Mouse (Mus musculus): ENCODE measurements around the gene Stx1a. TPM values are rescaled to one million over a fixed set of nuclear protein-coding genes. Genes with fewer than 3 reads are reported as not detected.

Gene Stx1a
- polyA plus RNA-seq, 1 experiment from 2014 or later, result 13.5 TPM

- no peak overlapping the region for H3K27ac ChIP-seq (ENCODE audit: low read depth, low read length)
- no peak overlapping the region for H3K4me2 ChIP-seq (replicated peaks; ENCODE audit: low read depth, low read length)
- 92% methylated on average over 5 of the region's 5 CpGs for WGBS
- no peak for ATAC-seq (ENCODE audit: low FRiP score, low TSS enrichment)
- H3K9ac ChIP-seq (ENCODE audit: low read depth, low read length), result no peak overlapping the region
- H3K4me3 ChIP-seq (ENCODE audit: low read length), result no peak overlapping the region
- H3K4me1 ChIP-seq (ENCODE audit: control insufficient read depth, insufficient read depth, low read length), result peaks cover 10% of the 10 kb centered on the region
- H3K36me3 ChIP-seq (ENCODE audit: control insufficient read depth, insufficient read depth, low read length), result peaks cover 6% of the 10 kb centered on the region; the same call in 1 of the 2 replicates
- no peaks in the 10 kb centered on the region for H3K9me3 ChIP-seq (ENCODE audit: control insufficient read depth, low read length)
- H3K27me3 ChIP-seq (ENCODE audit: control insufficient read depth, insufficient read depth, low read length), result no peaks in the 10 kb centered on the region
Observed at GRCm38 (mm10) chr5:135032581-135032980, 9.3 kb downstream of the Stx1a start.

- Histone ChIP-seq H3K4me3 (ENCODE audit: low read length) (no peak overlapping the region), H3K27ac (ENCODE audit: low read depth, low read length) (no peak overlapping the region), H3K36me3 (ENCODE audit: control insufficient read depth, insufficient read depth, low read length) (peaks cover 19% of the 10 kb centered on the region; the same call in 1 of the 2 replicates), H3K9ac (ENCODE audit: low read depth, low read length) (no peak overlapping the region), H3K9me3 (ENCODE audit: control insufficient read depth, low read length) (no peaks in the 10 kb centered on the region), H3K4me1 (ENCODE audit: control insufficient read depth, insufficient read depth, low read length) (no peaks in the 10 kb centered on the region), H3K4me2 (replicated peaks; ENCODE audit: low read depth, low read length) (no peak overlapping the region), H3K27me3 (ENCODE audit: control insufficient read depth, insufficient read depth, low read length) (no peaks in the 10 kb centered on the region)
- ATAC-seq (ENCODE audit: low FRiP score, low TSS enrichment), result no peak
- 100% methylated on average over 2 of the region's 2 CpGs for whole genome bisulfite sequencing
Observed at GRCm38 (mm10) chr5:135034593-135034992, 11.3 kb downstream of the Stx1a start.

GRCm38 (mm10) chr5:135035608-135036359 is 12.5 kb downstream of the Stx1a start:
- Histone ChIP-seq H3K27me3 (ENCODE audit: control insufficient read depth, insufficient read depth, low read length) (no peaks in the 10 kb centered on the region), H3K9me3 (ENCODE audit: control insufficient read depth, low read length) (no peaks in the 10 kb centered on the region), H3K4me2 (replicated peaks; ENCODE audit: low read depth, low read length) (no peak overlapping the region), H3K9ac (ENCODE audit: low read depth, low read length) (no peak overlapping the region), H3K36me3 (ENCODE audit: control insufficient read depth, insufficient read depth, low read length) (peaks cover 29% of the 10 kb centered on the region; the same call in 1 of the 2 replicates), H3K4me1 (ENCODE audit: control insufficient read depth, insufficient read depth, low read length) (no peaks in the 10 kb centered on the region), H3K4me3 (ENCODE audit: low read length) (no peak overlapping the region), H3K27ac (ENCODE audit: low read depth, low read length) (no peak overlapping the region)
- WGBS, result 72% methylated on average over 18 of the region's 18 CpGs
- no peak for ATAC-seq (ENCODE audit: low FRiP score, low TSS enrichment)

- WGBS, result 89% methylated on average over 3 of the region's 3 CpGs
- Histone ChIP-seq H3K27me3 (ENCODE audit: control insufficient read depth, insufficient read depth, low read length) (no peaks in the 10 kb centered on the region), H3K4me3 (ENCODE audit: low read length) (no peak overlapping the region), H3K36me3 (ENCODE audit: control insufficient read depth, insufficient read depth, low read length) (peaks cover 31% of the 10 kb centered on the region; the same call in 1 of the 2 replicates), H3K4me1 (ENCODE audit: control insufficient read depth, insufficient read depth, low read length) (no peaks in the 10 kb centered on the region), H3K27ac (ENCODE audit: low read depth, low read length) (no peak overlapping the region), H3K4me2 (replicated peaks; ENCODE audit: low read depth, low read length) (no peak overlapping the region), H3K9me3 (ENCODE audit: control insufficient read depth, low read length) (no peaks in the 10 kb centered on the region), H3K9ac (ENCODE audit: low read depth, low read length) (no peak overlapping the region)
- ATAC-seq (ENCODE audit: low FRiP score, low TSS enrichment), result no peak
Observed at GRCm38 (mm10) chr5:135037946-135038345, 14.7 kb downstream of the Stx1a start.

- ATAC-seq (ENCODE audit: low FRiP score, low TSS enrichment), result no peak
- Histone ChIP-seq H3K9me3 (ENCODE audit: control insufficient read depth, low read length) (no peaks in the 10 kb centered on the region), H3K27me3 (ENCODE audit: control insufficient read depth, insufficient read depth, low read length) (no peaks in the 10 kb centered on the region), H3K4me1 (ENCODE audit: control insufficient read depth, insufficient read depth, low read length) (no peaks in the 10 kb centered on the region), H3K36me3 (ENCODE audit: control insufficient read depth, insufficient read depth, low read length) (peaks cover 31% of the 10 kb centered on the region; the same call in 1 of the 2 replicates), H3K4me2 (replicated peaks; ENCODE audit: low read depth, low read length) (no peak overlapping the region), H3K9ac (ENCODE audit: low read depth, low read length) (no peak overlapping the region), H3K4me3 (ENCODE audit: low read length) (no peak overlapping the region), H3K27ac (ENCODE audit: low read depth, low read length) (no peak overlapping the region)
- WGBS, result 88% methylated on average over 9 of the region's 9 CpGs
Observed at GRCm38 (mm10) chr5:135039541-135039940, 16.3 kb downstream of the Stx1a start.

GRCm38 (mm10) chr5:135040059-135040458 is 16.8 kb downstream of the Stx1a start:
- no peak overlapping the region for H3K4me2 ChIP-seq (replicated peaks; ENCODE audit: low read depth, low read length)
- WGBS, result 65% methylated on average over 6 of the region's 6 CpGs
- H3K36me3 ChIP-seq (ENCODE audit: control insufficient read depth, insufficient read depth, low read length), result peaks cover 35% of the 10 kb centered on the region; the same call in 1 of the 2 replicates
- no peaks in the 10 kb centered on the region for H3K9me3 ChIP-seq (ENCODE audit: control insufficient read depth, low read length)
- H3K27ac ChIP-seq (ENCODE audit: low read depth, low read length), result no peak overlapping the region
- no peaks in the 10 kb centered on the region for H3K27me3 ChIP-seq (ENCODE audit: control insufficient read depth, insufficient read depth, low read length)
- H3K9ac ChIP-seq (ENCODE audit: low read depth, low read length), result no peak overlapping the region
- no peaks in the 10 kb centered on the region for H3K4me1 ChIP-seq (ENCODE audit: control insufficient read depth, insufficient read depth, low read length)
- no peak for ATAC-seq (ENCODE audit: low FRiP score, low TSS enrichment)
- no peak overlapping the region for H3K4me3 ChIP-seq (ENCODE audit: low read length)

GRCm38 (mm10) chr5:135040777-135041176 is 17.5 kb downstream of the Stx1a start:
- no peaks in the 10 kb centered on the region for H3K4me1 ChIP-seq (ENCODE audit: control insufficient read depth, insufficient read depth, low read length)
- H3K4me2 ChIP-seq (replicated peaks; ENCODE audit: low read depth, low read length), result no peak overlapping the region
- H3K4me3 ChIP-seq (ENCODE audit: low read length), result no peak overlapping the region
- no peak overlapping the region for H3K9ac ChIP-seq (ENCODE audit: low read depth, low read length)
- H3K27me3 ChIP-seq (ENCODE audit: control insufficient read depth, insufficient read depth, low read length), result no peaks in the 10 kb centered on the region
- WGBS, result 67% methylated on average over 11 of the region's 11 CpGs
- ATAC-seq (ENCODE audit: low FRiP score, low TSS enrichment), result no peak
- peaks cover 42% of the 10 kb centered on the region; the same call in 1 of the 2 replicates for H3K36me3 ChIP-seq (ENCODE audit: control insufficient read depth, insufficient read depth, low read length)
- H3K27ac ChIP-seq (ENCODE audit: low read depth, low read length), result no peak overlapping the region
- no peaks in the 10 kb centered on the region for H3K9me3 ChIP-seq (ENCODE audit: control insufficient read depth, low read length)

GRCm38 (mm10) chr5:135042105-135042788 is 19.0 kb downstream of the Stx1a start:
- Histone ChIP-seq H3K9ac (ENCODE audit: low read depth, low read length) (0 out of 2 replicates have a peak overlapping the region, but pooled peaks have one; percentile 40), H3K9me3 (ENCODE audit: control insufficient read depth, low read length) (no peaks in the 10 kb centered on the region), H3K4me2 (replicated peaks; ENCODE audit: low read depth, low read length) (no peak overlapping the region), H3K36me3 (ENCODE audit: control insufficient read depth, insufficient read depth, low read length) (peaks cover 44% of the 10 kb centered on the region; the same call in 1 of the 2 replicates), H3K4me1 (ENCODE audit: control insufficient read depth, insufficient read depth, low read length) (no peaks in the 10 kb centered on the region), H3K4me3 (ENCODE audit: low read length) (no peak overlapping the region), H3K27me3 (ENCODE audit: control insufficient read depth, insufficient read depth, low read length) (no peaks in the 10 kb centered on the region), H3K27ac (ENCODE audit: low read depth, low read length) (no peak overlapping the region)
- WGBS, result 42% methylated on average over 21 of the region's 21 CpGs
- 0 out of 2 replicates have a peak, but pooled peaks have one; percentile 41 for ATAC-seq (ENCODE audit: low FRiP score, low TSS enrichment)

- Histone ChIP-seq H3K36me3 (ENCODE audit: control insufficient read depth, insufficient read depth, low read length) (peaks cover 39% of the 10 kb centered on the region), H3K27me3 (ENCODE audit: control insufficient read depth, insufficient read depth, low read length) (no peaks in the 10 kb centered on the region), H3K27ac (ENCODE audit: low read depth, low read length) (no peak overlapping the region), H3K4me3 (ENCODE audit: low read length) (no peak overlapping the region), H3K9me3 (ENCODE audit: control insufficient read depth, low read length) (no peaks in the 10 kb centered on the region), H3K9ac (ENCODE audit: low read depth, low read length) (no peak overlapping the region), H3K4me1 (ENCODE audit: control insufficient read depth, insufficient read depth, low read length) (no peaks in the 10 kb centered on the region), H3K4me2 (replicated peaks; ENCODE audit: low read depth, low read length) (no peak overlapping the region)
- WGBS, result 87% methylated on average over 3 of the region's 3 CpGs
- ATAC-seq (ENCODE audit: low FRiP score, low TSS enrichment), result no peak
Observed at GRCm38 (mm10) chr5:135044575-135044974, 21.3 kb downstream of the Stx1a start.
